Mouse (Mus musculus) CD4-positive, CD25-positive, alpha-beta regulatory T cell, adult 9 weeks (primary cell): Measurements from ENCODE around the gene Lfng. TPM values are rescaled to one million over a fixed set of nuclear protein-coding genes. Genes with fewer than 3 reads are reported as not detected.

Experiments used
- polyA plus RNA-seq: library from polyadenylated mRNA; unstranded; fragments of 100-300 nt; shearing (Covaris generic); gene quantifications from one replicate; pipeline ENCODE4 v1.2.1, GENCODE M21; 2017

Gene Lfng
- polyA plus RNA-seq, result 72.0 TPM

DNA sequence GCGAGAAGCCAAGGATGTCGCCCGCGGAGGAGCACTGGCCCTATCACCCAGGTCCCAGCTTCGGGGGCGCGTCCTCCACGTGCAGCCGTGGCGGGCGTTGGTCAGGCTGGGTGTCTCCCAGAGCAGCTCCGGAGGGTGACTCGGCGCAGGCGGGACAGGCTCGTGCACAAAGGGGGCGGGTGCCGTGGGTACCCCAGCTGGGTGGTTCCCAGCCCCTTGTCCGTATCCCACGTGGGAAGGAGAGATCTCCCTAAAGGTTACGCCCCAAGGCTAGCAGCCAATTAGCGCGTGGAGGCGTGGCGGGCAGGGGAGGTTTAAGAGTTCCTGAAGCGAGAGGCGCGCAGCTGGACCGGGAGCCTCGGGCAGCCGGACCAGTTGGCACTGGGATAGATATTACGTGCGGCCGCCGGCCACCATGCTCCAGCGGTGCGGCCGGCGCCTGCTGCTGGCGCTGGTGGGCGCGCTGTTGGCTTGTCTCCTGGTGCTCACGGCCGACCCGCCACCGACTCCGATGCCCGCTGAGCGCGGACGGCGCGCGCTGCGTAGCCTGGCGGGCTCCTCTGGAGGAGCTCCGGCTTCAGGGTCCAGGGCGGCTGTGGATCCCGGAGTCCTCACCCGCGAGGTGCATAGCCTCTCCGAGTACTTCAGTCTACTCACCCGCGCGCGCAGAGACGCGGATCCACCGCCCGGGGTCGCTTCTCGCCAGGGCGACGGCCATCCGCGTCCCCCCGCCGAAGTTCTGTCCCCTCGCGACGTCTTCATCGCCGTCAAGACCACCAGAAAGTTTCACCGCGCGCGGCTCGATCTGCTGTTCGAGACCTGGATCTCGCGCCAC is at the start of gene Lfng:
Gene Lfng, plus strand, starts transcription at position 320 of the 835 bp plus-strand sequence.

DNA sequence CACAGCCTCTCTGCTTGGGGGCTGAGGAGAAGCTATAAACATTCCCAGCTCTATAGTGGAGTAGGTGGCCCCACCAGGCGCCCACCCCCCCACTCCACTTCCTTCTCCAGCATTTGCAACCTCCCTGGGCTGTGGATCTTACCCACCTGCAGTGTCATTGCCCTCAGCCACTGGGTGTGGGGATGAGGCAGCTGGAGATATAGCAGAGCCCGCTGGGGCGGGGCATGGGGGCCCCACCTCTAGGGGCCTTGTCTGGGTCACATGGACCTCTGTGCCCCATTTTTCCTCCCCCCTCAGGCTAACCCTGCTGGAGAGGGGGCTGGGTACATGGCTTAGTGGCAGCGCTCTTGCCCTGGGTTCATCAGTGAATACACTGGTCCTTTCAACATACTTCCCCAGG is 42.2 kb upstream of the Lfng start, which contains the start of gene Grifin:
Gene Grifin, minus strand, starts transcription at position 176 of the 400 bp plus-strand sequence.

GRCm38 (mm10) chr5:140648519-140649100 is 41.5 kb downstream of the Lfng start, which contains the start of gene Ttyh3:
Ttyh3 (minus strand) TSS chr5:140649031.

Other genes starting within 250 kb of the Lfng start
- gene Snx8, start 218.1 kb upstream of the Lfng start, polyA plus RNA-seq, result 2.5 TPM
- gene Eif3b, start 188.0 kb upstream of the Lfng start, polyA plus RNA-seq, result 32.4 TPM
- gene Gm4869, start 161.7 kb upstream of the Lfng start, polyA plus RNA-seq, result not detected
- gene Chst12, start 101.8 kb upstream of the Lfng start, polyA plus RNA-seq, result 43.3 TPM
- gene Grifin, start 42.2 kb upstream of the Lfng start, polyA plus RNA-seq, result 4.2 TPM
- 4.5 TPM for gene Ttyh3, start 41.7 kb downstream of the Lfng start, polyA plus RNA-seq
- 41.1 TPM for gene Iqce, start 95.1 kb downstream of the Lfng start, polyA plus RNA-seq
- gene Brat1, start 97.7 kb downstream of the Lfng start, polyA plus RNA-seq, result 45.4 TPM
- gene Amz1, start 116.8 kb downstream of the Lfng start, polyA plus RNA-seq, result 0.67 TPM
- gene Gna12, start 223.1 kb downstream of the Lfng start, polyA plus RNA-seq, result 2.0 TPM